Mouse (Mus musculus) B cell, adult 62 days (primary cell): ENCODE measurements around the gene Ccdc148. TPM values are rescaled to one million over a fixed set of nuclear protein-coding genes. Genes with fewer than 3 reads are reported as not detected.

Experiments
- total RNA-seq: library from RNA; stranded (reverse); gene quantifications from 4 replicates; pipeline ENCODE4 v1.2.4, GENCODE M21; 2023

The Ccdc148 gene
- total RNA-seq, result 0.15 to 0.28 TPM (median 0.20 TPM) in 3 of 4 replicates, not detected in the other

GRCm38 (mm10) chr2:59160605-59160963 is at the start of gene Ccdc148, which contains the start of gene Pkp4:
Gene Ccdc148, minus strand, starts transcription at chr2:59160683.
Gene Pkp4, plus strand, starts transcription at chr2:59160850.

GRCm38 (mm10) chr2:58859134-58859533 is 301.3 kb downstream of the Ccdc148 start, which contains the start of gene Gm11099:
Gene Gm11099, plus strand, starts transcription at chr2:58859434.

Other genes with a start within 250 kb of the Ccdc148 start
- gene Pkp4, start 167 bp upstream of the Ccdc148 start, total RNA-seq, result 1.7 to 5.1 TPM (median 3.4 TPM) in 4 replicates